Mouse (Mus musculus): ENCODE measurements around the gene Rhod. TPM values are rescaled to one million over a fixed set of nuclear protein-coding genes. Genes with fewer than 3 reads are reported as not detected.

The Rhod gene
- total and polyA plus RNA-seq, 3 experiments = 0.06 TPM; not detected in 2

DNA sequence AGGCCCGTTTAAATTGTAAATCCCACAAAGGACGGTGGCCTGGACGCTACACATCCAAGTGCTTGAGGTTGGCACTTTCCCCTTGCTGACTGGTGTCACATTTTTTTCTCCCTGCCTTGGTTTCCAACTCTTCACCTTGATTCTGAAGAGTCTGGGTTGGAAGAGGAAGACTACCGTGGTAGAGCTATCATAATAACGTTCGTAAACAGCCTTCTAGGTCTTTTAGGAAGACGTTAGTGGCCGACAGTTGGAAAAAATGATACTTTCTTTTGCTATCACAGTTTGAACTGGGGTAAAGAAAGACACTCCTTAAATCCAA lies 40.6 kb downstream of the Rhod start:
- Histone ChIP-seq H3K9me3 (replicated peaks; ENCODE audit: insufficient read depth, low read length) (no peaks in the 10 kb centered on the region), H3K4me3 (ENCODE audit: control insufficient read depth in 1 of 2, insufficient read depth in 1 of 2, low read depth in 2 of 2, low read length in 2 of 2) (peak overlapping the region; percentile 93 to 96), H3K27me3 (ENCODE audit: control insufficient read depth in 1 of 2, insufficient read depth in 2 of 2, low read length in 2 of 2) (no peaks in the 10 kb centered on the region), H3K27ac (ENCODE audit: control insufficient read depth, low read depth, low read length) (peak overlapping the region; percentile 97), H3K9ac (ENCODE audit: control insufficient read depth, low read depth, low read length, poor library complexity, severe bottlenecking) (peak overlapping the region; percentile 97), H3K4me1 (ENCODE audit: control insufficient read depth in 1 of 2, insufficient read depth in 2 of 2, low read length in 2 of 2) (peaks cover 8 to 16% of the 10 kb centered on the region in 2 experiments), H3K79me2 (ENCODE audit: control insufficient read depth, insufficient read depth, low read length, poor library complexity) (peaks cover 34% of the 10 kb centered on the region), H3K36me3 (ENCODE audit: control insufficient read depth in 1 of 2, insufficient read depth in 2 of 2, low read length in 2 of 2) (peaks cover 5 to 22% of the 10 kb centered on the region in 2 experiments; a peak in 3 of 4 replicates)
- no peak for TF ChIP-seq MYC (IDR thresholded peaks at IDR 0.05; ENCODE audit: low read depth, low read length)
- peak; percentile 66 for TF ChIP-seq ZNF384 (IDR thresholded peaks at IDR 0.05; ENCODE audit: low read depth, low read length)
- no peak for TF ChIP-seq ZKSCAN1 (IDR thresholded peaks at IDR 0.05; ENCODE audit: low read depth, low read length)
- peak; percentile 59; the same call in 1 of the 2 replicates for TF ChIP-seq CHD1 (IDR thresholded peaks at IDR 0.05; ENCODE audit: low read depth, low read length)
- TF ChIP-seq BHLHE40 (IDR thresholded peaks at IDR 0.05; ENCODE audit: borderline replicate concordance, low read depth, low read length) = no peak
- no peak for TF ChIP-seq NRF1 (IDR thresholded peaks at IDR 0.05; ENCODE audit: insufficient read depth, low read depth, low read length, poor library complexity, severe bottlenecking)
- 0 out of 2 replicates have a peak, but pooled peaks have one; percentile 53 for TF ChIP-seq MYB (IDR thresholded peaks at IDR 0.05; ENCODE audit: low read depth, low read length)
- TF ChIP-seq USF1 (IDR thresholded peaks at IDR 0.05; ENCODE audit: low read depth, low read length) = no peak
- peak; percentile 65; the same call in 1 of the 2 replicates for TF ChIP-seq POLR2AphosphoS2 (IDR thresholded peaks at IDR 0.05; ENCODE audit: low read length)
- TF ChIP-seq E2F4 (IDR thresholded peaks at IDR 0.05; ENCODE audit: borderline replicate concordance, low read depth, low read length) = no peak
- TF ChIP-seq TCF12 (IDR thresholded peaks at IDR 0.05; ENCODE audit: low read depth, low read length) = no peak
- TF ChIP-seq USF2 (IDR thresholded peaks at IDR 0.05; ENCODE audit: borderline replicate concordance in 1 of 2, insufficient read depth in 1 of 2, low read depth in 1 of 2, low read length in 2 of 2) = no peak
- no peak for TF ChIP-seq POLR2AphosphoS5 (IDR thresholded peaks at IDR 0.05; ENCODE audit: borderline replicate concordance, low read depth, low read length)
- no peak for TF ChIP-seq MAFK (IDR thresholded peaks at IDR 0.05; ENCODE audit: borderline replicate concordance, low read depth, low read length)
- TF ChIP-seq SIN3A (IDR thresholded peaks at IDR 0.05; ENCODE audit: low read length) = peak; percentile 53
- TF ChIP-seq ZMIZ1 (IDR thresholded peaks at IDR 0.05; ENCODE audit: low read depth, low read length) = 0 out of 2 replicates have a peak, but pooled peaks have one; percentile 4
- TF ChIP-seq HCFC1 (IDR thresholded peaks at IDR 0.05; ENCODE audit: low read depth, low read length) = 0 out of 2 replicates have a peak, but pooled peaks have one; percentile 30
- no peak for TF ChIP-seq ETS1 (IDR thresholded peaks at IDR 0.05; ENCODE audit: low read depth, low read length)
- DNase-seq (ENCODE audit: low read depth, low spot score) = peak; percentile 83

Measured in MEL (cell line).